Mouse (Mus musculus): ENCODE results near the gene Ush1g.

The Ush1g gene

DNA sequence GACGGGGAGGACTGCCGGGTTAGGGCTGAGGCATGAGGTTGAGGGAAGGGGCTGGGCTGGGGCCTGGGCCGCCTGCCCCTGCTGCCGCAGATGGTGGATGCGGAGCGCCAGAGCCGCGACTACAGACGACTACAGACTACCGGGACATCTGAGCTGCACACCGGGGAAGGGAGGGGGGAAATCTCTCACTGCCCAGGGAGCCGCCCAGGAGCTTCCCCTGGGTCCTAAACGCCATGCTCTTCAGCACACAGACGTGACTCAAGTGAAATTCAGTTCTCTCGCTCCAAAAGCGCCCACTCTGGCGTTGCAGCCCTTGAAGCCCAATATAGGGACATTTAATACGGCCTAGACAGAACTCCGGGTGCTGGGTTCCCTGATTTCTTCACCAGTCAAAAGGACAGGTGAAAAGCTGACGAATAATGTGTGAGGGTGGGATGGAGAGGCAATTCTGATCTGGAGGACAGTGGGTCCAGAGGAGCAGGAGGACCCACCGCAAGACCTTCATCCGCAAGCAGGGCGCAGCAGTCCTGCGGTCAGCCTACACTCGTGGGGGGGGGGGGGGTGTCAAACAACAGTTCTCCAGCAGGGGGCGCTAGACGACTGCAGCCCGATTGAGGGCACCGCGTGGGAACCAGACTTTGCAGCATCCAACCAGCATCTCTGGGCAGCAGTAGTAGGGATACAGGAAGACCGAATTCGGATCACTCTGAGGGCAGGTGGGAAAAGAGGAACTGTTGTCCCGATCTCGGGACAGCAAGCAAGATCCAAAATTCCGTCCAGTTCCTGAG, at the start of gene Ush1g:
Gene Ush1g (minus strand): TSS at position 136 of the 788 bp plus-strand sequence.
- DNase-seq, result peak; percentile 56

DNA sequence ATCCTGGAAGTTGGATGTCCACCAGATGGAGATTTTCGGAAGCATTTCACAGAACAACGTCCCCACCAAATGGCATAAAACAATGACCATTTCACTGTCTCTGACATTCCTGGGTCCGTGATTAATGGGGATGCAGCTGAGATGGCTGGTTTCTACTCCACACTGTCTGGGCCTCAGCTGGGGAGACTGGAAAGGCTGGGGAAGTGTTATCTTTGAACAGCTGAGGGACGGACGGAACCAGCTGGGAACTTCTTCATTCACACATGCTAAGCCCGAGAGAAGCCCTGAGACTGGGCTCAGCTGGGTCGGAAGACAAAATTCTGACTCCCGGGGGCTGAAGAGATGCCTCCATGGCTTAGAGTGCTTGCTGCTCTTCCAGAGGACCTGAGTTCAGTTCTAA, 49.5 kb upstream of the Ush1g start:
- DNase-seq, result no peak

DNA sequence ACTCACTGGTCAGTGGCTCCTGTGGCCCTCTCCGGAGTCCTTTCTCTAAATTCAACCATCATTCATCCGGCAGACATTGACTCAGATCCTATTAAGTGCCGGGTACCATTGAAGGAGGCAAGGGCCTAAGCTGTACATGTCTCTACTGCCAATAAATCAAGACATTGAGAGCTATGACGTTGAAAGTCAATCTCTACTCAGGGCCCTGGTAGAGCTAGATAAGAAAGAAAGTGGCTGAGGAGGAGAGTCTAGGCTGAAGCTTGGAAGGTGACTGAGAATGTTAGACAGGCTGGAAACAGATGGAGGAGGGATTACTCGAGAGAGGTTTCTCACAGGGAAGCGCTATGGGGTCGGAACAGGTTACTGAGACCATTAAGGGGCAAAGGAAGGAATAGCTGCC, 48.5 kb upstream of the Ush1g start:
- DNase-seq, result no peak

DNA sequence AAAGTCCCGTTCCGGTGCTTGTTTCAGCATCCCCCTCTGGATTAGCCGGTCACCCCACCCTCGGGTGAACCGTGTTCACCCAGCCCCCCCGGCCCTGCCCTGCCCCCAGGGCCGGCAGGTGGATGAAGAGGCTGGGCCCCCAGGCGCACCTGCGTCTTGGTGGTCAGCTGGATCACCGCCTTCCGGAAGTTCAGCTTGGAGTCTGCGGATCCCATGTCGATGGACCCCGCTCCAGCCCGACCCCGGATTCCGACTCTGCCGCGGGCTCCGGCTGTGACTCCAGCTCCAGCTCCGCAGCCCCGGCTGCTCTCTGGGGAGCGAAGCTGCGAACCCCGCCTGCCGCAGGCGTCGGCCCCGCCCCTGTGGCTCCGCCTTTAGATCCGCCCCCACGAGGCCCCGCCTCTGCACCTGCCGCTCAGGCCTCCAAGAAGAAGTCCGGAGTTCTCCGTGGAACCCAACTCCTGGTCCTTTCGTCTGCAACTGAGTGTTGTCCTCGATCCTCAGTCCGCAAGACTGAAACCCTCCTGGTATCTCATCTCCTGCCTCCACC, 45.6 kb upstream of the Ush1g start, which contains the start of gene Hid1:
Gene Hid1 (minus strand): TSS at position 362 of the 550 bp plus-strand sequence.
- DNase-seq, result peak; percentile 92

DNA sequence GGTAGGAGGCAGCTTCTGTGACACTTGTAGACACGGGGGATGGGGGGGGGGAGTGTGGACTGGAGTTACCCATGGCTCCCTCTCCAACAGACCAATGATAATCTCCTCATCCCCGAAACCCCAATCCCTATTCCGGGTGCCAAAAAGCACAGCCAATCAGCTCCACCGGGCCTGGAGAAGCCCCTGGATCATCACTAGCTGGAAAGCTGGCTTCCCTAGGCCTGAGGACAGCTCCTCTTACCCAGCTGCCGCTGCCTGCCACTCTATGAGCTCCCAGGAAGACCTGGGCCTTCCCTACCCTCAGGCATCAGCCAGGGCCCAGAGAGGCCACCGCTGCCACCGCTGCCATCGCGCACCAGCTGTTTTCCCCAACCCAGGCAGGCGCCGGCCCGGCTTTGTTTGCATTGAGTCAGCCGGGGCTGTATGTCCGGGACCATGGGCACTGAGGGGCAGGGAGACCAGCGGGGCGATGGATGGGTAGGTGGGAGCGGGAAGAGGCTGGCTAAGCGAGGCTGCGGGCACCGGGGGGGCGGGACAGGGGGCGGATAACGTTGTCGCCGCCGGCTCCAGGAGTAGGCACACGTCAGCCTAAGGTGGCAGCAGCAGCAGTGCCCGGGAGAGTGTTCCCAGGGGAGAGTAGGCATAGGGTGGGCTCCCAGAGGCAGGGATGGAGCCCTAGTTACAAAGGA, 45.0 kb upstream of the Ush1g start:
- DNase-seq, result peak; percentile 79

DNA sequence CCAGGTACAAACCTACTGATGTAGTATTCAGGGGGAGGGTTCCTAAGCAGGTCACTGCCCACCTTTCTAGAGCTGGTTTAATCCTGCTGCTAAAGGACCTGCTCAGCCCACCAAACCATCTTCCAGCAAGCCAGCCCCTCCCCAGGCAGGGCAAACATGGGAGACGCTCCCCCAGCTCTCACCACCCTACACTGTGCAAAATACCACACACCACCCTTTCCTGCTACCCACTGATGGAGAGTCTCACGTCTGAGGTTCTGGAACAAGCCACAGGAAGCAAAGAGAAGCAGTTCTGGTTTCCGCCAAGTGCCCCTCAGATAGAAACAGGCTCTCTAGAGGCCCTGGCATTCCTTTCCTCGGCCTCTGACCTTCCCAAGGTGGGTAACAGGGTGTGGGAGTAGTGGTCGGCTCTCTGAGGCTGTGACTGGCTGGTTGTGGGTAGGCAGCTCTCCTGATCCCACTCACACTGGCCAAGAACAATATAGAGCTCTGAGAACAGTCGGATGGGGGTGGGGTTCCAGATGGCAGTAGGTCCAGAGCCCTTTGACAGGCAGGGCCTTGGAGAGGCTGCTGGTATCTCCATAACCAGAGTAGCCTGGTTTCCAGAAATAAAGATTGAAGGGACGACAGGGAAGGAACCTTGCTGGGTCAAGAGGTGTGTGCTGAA, 44.3 kb upstream of the Ush1g start:
- peak; percentile 64 for DNase-seq

DNA sequence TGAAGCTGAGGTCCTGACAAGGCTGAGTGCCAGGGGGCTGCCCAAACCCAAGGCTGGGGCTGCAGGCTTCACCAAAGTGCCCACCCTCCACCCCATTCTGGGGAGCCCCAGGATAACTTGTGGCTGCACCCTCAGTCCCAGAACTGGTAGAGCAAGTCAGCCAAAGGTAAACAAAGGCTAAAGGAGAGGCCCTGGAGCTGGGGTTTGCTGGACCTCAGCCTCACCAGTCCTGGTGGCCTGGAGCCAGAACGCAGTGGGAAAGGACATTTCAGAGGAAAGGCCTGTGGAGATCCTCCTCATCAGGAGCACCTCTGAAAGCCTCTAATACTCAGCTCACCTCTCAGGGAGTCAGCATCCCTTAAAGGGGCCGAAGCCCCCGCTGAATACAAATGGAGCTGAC, 42.3 kb upstream of the Ush1g start:
- DNase-seq, result no peak

DNA sequence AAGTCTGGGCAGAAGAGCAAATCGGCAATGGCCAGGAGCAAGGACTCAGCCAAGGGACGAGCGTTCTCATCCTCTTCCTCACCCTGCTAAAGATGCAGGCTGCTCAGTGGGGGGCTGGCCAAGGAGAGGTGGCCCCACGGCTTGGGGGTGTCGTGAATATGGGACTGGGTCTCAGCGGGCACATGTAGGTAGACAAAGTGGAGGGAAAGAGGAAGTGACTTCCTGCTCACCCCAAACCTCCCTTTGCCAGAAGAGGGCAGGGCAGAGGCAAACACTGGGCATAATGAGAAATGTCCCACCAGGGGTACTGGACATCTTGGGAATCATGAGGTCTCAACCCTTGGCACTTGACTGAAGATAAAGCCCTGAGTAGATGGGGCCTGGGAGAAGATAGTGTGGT, 37.9 kb upstream of the Ush1g start:
- no peak for DNase-seq

DNA sequence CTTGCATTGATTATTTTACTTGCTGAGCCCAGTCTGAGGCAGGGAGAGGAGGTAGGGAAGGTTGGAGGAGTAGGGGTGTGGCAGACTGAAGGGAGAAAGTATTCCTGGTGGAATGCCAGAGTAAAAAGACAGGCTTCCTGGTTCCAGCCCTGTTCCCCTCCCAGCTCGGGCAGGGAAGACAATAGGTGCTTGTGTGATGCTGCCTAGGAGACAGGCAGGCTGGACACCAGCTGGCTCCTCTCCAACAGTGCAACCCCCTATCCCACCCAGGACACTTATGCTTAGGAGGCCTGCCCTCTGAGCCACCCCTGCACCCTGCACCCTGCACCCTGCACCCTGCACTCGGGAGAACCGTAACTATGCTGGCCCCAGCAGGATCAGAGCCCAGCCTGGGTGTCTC, 37.5 kb upstream of the Ush1g start:
- no peak for DNase-seq

DNA sequence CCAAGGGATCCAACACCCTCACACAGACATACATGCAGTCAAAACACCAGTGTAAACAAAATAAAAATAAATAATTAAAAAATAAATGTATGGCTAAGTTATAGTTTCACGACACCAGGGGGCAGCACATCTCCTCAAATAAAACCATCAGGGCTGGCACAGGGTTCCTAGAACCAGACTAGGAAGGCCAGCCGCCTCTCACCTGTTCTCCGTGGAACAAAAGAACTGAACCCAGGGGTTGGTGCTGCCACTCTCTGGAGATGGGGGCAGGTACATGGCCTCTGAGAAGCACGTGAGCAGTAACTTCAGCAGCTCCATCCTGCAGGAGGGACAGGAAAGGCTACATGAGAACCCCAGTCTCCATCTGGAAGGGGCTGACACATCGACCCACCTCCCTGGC, 36.6 kb upstream of the Ush1g start:
- DNase-seq, result peak; percentile 79

DNA sequence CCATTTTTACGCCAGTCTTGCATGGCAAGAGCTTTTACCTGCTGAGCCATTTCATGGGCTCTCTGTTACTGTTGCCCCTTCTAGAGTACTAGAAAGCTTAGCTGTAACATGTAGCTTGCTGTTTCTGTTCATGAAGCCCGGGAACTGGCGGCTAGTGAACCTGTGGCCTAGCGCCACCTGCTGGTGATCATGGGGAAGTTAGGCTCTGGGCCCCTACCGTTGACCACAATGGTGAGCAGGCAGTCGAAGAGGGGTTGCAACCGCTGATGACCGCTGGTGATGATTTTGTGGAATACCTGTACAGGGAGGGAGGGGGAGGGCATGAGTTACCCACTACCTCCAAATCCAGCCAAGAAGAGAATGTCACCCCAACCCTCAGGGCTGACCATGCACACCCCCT, 32.3 kb upstream of the Ush1g start:
- peak; percentile 68 for DNase-seq

DNA sequence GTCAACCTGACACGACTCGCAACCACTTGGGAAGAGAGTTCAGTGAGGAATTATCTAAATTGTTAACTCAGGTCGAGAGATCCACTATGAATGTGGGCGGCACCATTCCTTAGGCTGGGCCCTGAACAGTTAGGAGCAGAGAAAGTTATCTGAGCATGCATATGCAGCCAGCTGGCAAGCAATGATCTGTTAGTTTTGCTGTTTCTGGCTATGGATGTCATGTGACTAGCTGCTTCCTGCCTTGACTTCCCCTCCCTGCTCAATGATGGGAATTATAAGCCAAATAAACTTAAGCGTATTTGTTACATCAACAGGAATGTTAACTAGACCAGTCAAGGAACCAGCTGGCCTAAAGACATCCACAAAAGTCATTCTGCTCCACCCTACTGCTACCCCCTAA, 31.5 kb upstream of the Ush1g start:
- no peak for DNase-seq

DNA sequence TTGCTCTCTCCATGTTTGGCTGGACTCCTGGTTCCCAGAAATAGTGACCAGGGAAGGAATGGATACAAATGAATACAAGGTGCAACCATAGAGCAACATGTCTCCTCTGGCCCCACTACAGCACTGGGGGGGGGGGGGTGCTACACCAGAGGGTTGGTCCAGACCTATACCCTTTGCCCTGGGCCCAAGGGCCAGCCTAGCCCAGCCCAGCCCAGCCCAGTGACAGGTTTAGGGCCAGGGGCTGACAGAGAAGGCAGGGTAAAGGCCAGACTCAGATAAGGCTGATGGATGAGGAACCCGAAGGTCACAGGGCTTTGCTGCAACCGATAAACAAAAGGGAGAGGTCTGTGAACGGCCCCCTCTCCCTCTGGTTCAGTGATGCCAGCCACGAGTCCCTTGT, 28.1 kb upstream of the Ush1g start:
- DNase-seq, result no peak

DNA sequence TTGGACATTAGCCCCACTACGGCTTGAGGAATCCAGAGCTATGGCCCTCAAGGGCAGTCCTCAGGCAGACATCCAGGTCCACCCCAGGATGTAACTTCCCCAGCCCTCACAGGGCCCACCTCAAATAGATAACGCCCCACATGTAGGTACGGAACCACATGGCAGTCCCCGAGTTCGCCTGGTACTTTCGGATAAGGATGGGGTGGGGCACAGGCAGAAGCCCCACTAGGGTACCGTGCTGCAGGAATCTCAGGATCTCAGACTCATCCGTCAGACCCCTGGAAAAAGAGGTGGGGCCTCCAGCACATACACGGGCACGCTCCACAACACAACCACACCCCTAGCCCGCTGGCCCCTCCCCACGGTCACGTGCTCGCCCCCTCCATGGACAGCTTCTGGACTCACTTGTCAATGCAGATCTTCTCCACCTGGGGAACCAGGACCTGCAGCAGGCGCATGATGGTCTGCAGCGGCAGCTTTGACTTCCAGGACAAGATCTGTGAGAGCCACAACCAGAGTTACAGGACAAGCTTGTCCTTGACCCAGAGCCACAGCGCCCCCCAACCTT, 26.9 kb upstream of the Ush1g start:
- no peak for DNase-seq

DNA sequence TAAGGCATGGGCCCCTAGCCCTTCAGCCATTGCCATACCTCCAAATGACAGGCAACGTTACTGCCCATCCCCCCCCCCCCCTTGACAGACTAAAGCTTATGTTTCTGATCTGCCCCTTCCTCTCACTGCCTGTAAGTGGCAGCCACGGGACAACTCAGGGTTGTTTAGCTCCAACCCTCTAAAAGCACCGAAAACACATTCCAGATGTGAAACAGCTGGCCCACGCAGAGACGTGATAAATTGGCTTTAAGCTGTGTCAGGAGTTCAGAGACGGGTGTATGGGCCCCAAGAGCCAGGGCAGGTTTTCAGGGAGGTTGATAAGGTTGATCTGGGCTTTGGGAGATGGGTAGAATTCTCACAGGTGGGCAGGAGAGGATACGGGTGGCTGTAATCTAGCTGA, 23.7 kb upstream of the Ush1g start:
- DNase-seq, result no peak

DNA sequence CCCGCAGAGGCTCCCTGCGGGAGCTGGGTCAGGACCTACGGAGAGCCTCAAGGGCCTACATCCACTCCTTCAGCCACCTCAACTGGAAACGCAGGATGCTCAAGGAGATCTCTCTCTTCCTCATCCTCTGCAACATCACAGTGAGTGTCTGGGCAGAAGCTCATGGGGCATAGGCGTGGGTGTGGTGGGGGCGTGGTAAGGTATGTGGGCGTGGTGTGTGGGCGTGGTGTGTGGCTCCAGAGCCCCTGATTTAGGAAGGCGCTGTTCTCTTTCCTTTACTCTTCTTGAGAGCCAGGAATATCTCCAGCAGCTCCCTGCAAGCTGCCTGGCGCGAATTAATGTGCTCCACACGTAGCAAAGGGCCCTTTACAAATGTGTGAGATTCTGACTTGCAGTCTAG, 23.1 kb upstream of the Ush1g start:
- DNase-seq, result no peak

DNA sequence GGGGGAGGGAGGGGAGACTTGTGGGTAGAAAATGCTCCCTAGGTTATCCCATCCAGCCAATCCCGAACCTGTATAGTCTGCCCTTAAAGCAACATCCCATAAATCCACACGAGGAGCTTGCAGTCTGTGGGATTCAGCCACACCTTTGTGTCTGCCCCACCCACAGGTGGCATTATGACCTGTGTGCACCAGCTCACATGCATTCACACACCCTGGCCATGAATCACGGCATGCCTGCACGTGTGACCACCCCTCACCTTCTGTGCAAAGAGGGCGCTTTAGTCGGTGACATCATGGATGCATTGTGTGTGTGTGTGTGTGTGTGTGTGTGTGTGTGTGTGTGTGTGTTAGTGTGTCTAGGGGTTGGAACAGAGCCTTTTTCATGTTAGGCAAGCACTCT, 20.0 kb upstream of the Ush1g start:
- no peak for DNase-seq

DNA sequence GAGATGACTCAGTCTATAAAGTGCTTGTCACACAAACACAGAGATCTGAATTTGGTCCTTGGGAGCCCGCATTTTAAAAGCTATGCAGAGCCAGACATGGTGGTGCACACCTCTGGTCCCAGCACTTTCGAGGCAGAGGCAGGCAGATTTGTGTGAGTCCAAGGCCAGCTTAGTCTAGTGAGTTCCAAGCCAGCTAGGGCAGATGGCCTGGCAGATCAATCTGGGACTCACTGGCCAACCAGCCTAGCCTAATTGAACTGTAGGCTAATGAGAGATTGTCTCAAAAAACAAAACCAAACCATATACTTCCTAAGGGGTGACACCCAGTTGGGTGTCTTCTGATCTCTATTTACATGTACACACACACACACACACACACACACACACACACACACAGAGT, 19.4 kb upstream of the Ush1g start:
- no peak for DNase-seq

DNA sequence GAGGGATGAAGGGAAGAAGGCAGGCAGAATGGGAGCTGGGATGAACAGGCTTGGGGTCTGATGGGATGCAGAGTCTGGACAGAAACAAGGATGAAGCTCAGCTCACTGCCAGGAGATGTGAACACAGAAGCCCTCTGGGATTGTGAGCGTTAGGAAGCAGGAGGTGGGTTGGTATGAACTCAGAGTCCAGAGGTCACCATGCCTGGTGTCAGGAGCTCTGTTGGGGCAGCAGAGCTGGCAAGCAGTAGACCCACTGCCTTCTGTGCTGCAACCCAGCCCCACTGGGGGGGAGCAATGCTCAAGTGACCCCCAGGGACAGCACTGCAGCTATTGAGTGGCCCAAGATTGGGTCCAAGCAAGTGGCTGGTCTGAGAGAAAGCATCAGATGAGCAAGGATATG, 16.0 kb upstream of the Ush1g start:
- no peak for DNase-seq

DNA sequence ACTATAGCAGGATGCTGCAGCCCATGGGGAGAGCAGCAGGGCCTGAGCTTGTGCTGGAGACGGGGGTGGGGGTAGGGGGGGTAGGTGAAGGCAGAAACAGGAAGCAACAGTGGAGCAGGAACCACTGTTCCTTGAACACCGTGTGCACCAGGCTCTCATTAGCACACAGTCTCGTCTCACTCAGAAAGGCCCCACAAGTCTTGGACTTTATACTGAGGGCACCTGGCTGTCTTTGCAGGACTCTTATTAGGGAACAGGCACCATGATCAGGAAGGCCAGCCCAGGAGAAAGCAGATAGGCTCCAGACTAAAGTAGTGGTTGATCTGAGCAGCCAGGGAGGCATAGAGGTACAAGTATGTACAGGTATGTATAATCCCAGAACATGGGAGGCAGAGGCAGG, 15.5 kb upstream of the Ush1g start:
- no peak for DNase-seq

DNA sequence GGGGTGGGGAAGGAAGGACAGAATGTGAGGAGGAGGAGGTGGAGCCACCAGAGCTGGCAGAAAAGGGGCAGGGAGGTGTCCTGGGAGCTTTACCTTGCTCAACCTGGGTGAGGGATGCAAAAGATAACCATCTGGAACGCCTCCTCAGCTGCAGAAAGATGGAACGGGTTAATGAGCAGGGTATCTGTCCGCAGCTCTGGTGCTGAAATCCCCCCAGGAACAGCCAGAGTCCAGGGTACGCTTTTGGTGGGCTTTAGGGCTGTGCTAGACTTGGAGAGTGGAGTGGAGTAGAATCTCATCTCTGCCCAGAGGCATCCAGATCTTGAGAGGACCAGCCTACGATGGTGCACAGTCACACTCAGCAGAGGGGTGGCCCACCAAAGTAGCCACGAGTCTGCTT, 14.3 kb upstream of the Ush1g start:
- DNase-seq, result no peak

DNA sequence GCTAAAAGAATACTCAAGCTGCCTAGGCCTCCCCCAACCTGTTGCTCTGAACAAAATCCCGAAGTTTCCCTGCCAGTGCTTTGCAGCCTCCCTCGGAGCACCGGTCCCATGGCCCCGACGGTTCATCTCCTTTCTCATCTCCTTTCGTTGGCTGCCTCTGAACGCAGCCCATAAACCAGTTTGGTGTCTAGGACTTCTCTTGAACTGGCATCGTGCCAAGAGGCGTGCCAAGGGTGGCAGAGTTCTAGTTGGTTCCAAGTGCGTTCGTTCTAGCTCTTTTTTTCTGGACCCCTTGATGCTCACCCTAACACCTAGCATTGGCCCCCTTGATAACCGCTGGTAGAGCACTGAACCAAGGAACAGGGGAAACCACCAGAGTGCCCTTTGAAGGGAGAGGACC, 13.4 kb upstream of the Ush1g start:
- DNase-seq, result no peak

DNA sequence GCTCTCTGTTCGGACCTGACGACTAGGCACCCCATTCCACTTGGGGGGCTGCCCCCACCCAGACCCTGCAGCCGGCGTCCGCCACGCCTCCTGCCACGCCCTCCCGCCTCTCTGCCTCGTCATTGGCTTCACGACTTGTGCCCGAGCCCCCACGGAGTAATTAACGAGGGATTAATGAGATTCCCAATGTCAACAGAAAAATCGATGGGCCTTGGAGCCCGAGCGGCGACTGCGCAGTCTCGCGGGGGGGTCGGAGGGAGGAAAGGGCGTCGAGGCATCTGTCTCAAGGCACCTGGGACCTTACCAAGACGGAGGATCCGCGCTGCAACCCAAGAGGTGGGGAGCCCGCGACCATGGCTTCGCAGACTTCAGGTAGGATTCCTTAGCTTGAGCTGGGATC, 12.7 kb upstream of the Ush1g start, which contains the start of gene Otop3:
Gene Otop3 (plus strand): TSS at position 201 of the 400 bp plus-strand sequence.
- no peak for DNase-seq
